Mouse (Mus musculus): ENCODE results near the gene Cbarp.

DNA sequence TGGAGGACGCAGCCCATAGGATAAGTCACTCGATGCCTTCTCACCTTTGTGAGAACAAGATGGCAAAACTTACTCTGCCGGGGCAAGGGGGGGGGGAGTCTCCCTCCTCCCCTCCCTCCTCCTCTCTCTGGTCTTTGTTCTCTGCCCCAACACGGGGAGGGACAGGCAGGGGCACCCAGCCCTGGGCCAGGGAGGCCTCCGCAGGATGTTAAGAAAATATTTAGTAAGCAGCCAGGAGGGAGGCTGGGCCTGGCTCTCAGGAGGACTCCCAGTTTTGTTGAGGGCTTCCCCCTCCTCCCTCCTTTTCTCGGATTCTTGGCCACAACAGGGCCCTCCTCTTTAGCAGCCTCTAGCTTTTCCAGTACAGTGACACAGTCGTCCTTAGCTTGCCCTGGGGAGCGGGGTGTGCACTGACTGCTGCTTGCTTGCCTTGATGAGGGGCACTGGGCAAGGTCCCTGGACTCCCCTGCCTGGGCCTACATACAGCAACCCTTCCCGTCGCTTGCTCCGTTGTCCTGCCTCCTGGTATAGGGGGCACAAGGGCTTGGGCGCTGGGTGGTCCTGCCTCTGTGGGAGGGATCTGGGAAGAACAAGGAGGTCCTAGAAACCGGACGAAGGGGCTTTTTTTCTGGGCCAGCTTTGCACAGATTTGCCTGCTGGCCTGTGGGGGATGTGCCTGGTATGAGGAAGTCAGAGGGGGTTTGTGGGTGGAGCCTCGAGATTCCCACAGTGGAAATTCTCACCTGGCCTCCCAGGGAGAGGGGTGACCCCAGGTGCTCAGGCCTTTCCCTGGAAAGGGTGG is 11.6 kb upstream of the Cbarp start:
- no peak for TF ChIP-seq CTCF (IDR thresholded peaks at IDR 0.05; ENCODE audit: low read depth)
- no peak for TF ChIP-seq EP300 (IDR thresholded peaks at IDR 0.05; ENCODE audit: low read depth)
